Mouse (Mus musculus) liver, embryonic 14.5 days (tissue): ENCODE measurements around the gene Grip1.

Experiments
- CTCF ChIP-seq: IDR thresholded peaks from 2 replicates; pipeline ENCODE4 v1.5.1; 2016; ENCODE audit warnings: antibody characterized with exemption, low read depth, control low read depth
- EP300 ChIP-seq: IDR thresholded peaks from 2 replicates; pipeline ENCODE4 v1.6.1; 2016; ENCODE audit warnings: antibody characterized with exemption, low read depth

GRCm38 (mm10) chr10:120128601-120129277 is 675.1 kb downstream of the Grip1 start:
- TF ChIP-seq CTCF, result no peak
- TF ChIP-seq EP300, result no peak
